Mouse (Mus musculus) stomach, postnatal 0 days (tissue): ENCODE measurements around the gene B230104I21Rik. TPM values are rescaled to one million over a fixed set of nuclear protein-coding genes. Genes with fewer than 3 reads are reported as not detected.

Experiments
- ATAC-seq: fragments of 200-750 bp; cut with Nextera tagmentation; 2 replicates; pipeline ENCODE4 v1.8.0; 2017; ENCODE audit not compliant: low FRiP score, low TSS enrichment
- DNase-seq: peaks from one replicate; pipeline ENCODE4 v3.0.0-alpha.2; 2016; ENCODE audit warnings: low spot score
- H3K27ac ChIP-seq: fragments of 300-500 bp; sonication (generic); replicated peaks from 2 replicates; pipeline ENCODE4 v1.5.1; 2014; ENCODE audit warnings: mild to moderate bottlenecking, control low read depth
- H3K27me3 ChIP-seq: fragments of 300-500 bp; sonication (generic); 2 replicates; pipeline ENCODE4 v1.6.1; 2014; ENCODE audit warnings: low read length; ENCODE audit not compliant: control insufficient read depth, insufficient read depth
- H3K36me3 ChIP-seq: fragments of 300-500 bp; sonication (generic); 2 replicates; pipeline ENCODE4 v1.6.1; 2014; ENCODE audit warnings: low read length, mixed read lengths; ENCODE audit not compliant: control insufficient read depth, insufficient read depth
- H3K4me1 ChIP-seq: fragments of 300-500 bp; sonication (generic); replicated peaks from 2 replicates; pipeline ENCODE4 v1.6.1; 2014; ENCODE audit warnings: antibody characterized with exemption; ENCODE audit not compliant: control insufficient read depth, insufficient read depth
- H3K4me2 ChIP-seq: fragments of 300-500 bp; sonication (generic); replicated peaks from 2 replicates; pipeline ENCODE4 v1.6.1; 2014; ENCODE audit warnings: low read depth, mild to moderate bottlenecking, control low read depth, moderate library complexity
- H3K4me3 ChIP-seq: fragments of 300-500 bp; sonication (generic); 2 replicates; pipeline ENCODE4 v1.5.1; 2014; ENCODE audit warnings: low read depth, low read length, control low read depth
- H3K9ac ChIP-seq: fragments of 300-500 bp; sonication (generic); 2 replicates; pipeline ENCODE4 v1.6.1; 2014; ENCODE audit warnings: mild to moderate bottlenecking, low read length, control low read depth, mixed read lengths
- H3K9me3 ChIP-seq: fragments of 300-500 bp; sonication (generic); 2 replicates; pipeline ENCODE4 v1.6.1; 2016; ENCODE audit warnings: low read length; ENCODE audit not compliant: control insufficient read depth
- CTCF ChIP-seq: IDR thresholded peaks from 2 replicates; pipeline ENCODE4 v1.5.1; 2016; ENCODE audit warnings: antibody characterized with exemption, low read depth, mild to moderate bottlenecking, moderate library complexity
- EP300 ChIP-seq: optimal IDR thresholded peaks from 2 replicates; pipeline ENCODE3; 2016; ENCODE audit warnings: antibody characterized with exemption
- WGBS: fragments of 180-500 bp; shearing (Covaris S2); extraction: QIAGEN DNeasy Blood & Tissue Kit; methylation state at CpG from one replicate; pipeline ENCODE4 v1.1.7; 2014; 5-methylcytosine and 5-hydroxymethylcytosine counted together
- polyA plus RNA-seq: library from polyadenylated mRNA; unstranded; fragments of >200 nt; fragmentation: Nextera tagmentation; extraction: Ambion mirVana; gene quantifications from 2 replicates; pipeline ENCODE4 v1.2.1, GENCODE M21; 2015

The B230104I21Rik gene
- not detected in 2 replicates for polyA plus RNA-seq

DNA sequence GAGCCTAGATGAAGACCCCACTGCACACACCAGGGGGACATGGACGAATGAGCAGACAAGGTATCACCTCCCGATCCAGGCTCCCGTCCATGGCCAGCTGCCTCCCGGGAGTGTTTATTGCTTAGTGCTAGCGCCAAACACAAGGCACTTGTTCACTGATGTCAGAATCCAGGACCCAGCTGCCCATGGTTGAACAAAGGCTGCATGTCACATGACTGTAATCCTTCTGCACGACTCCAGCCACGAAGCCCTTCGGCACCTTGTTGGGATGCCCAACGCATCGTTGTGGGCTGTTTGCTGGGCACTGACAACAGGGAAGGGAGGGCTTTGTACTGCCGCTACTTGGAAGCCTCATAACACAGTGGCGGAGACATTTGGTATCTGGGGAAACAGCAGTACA is at the start of gene B230104I21Rik:
Gene B230104I21Rik, plus strand, starts transcription at position 367 of the 400 bp plus-strand sequence.
- peak within 1 kb of the TSS; percentile 17 for H3K4me3 ChIP-seq
- no peak for TF ChIP-seq CTCF
- TF ChIP-seq EP300: no peak
- no peak for DNase-seq
- peak within 1 kb of the TSS; percentile 31 for H3K4me2 ChIP-seq
- H3K27ac ChIP-seq: no peak within 1 kb of the TSS
- 0 out of 2 replicates have a peak within 1 kb of the TSS, but pooled peaks have one; percentile 18 for H3K9ac ChIP-seq
- no peaks in the 10 kb centered on the region for H3K27me3 ChIP-seq
- ATAC-seq: no peak
- 72% methylated on average over 12 of the region's 12 CpGs for WGBS
- H3K4me1 ChIP-seq: no peaks in the 10 kb centered on the region
- H3K36me3 ChIP-seq: no peaks in the 10 kb centered on the region
- no peaks in the 10 kb centered on the region for H3K9me3 ChIP-seq

DNA sequence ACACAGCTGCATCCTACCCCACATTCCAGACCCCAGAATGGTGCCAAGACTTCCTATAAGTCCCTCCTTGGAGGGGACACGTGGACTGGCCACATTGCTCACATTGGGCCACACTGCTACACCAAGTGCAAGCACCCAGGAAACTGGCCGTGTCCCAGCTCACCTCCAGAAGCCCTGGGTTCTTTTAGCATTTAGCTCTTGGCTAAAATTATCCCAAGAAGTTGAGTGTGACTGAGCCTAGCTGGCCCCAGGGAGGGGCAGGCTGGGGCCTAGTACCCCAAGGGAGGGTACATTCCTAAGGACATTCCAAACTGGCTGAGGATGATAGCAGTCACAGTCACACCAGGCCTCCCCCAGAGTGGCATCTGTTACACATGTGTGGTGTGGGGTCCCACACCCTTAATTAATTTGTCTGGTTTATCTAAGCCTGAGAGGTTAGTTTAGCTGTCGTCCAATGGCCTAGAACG is 42.2 kb upstream of the B230104I21Rik start:
- Histone ChIP-seq H3K9ac (no peak overlapping the region), H3K4me1 (no peaks in the 10 kb centered on the region; the same call in 1 of the 2 replicates), H3K9me3 (no peaks in the 10 kb centered on the region), H3K27ac (peak overlapping the region; percentile 53), H3K4me2 (no peak overlapping the region), H3K27me3 (no peaks in the 10 kb centered on the region), H3K36me3 (peaks cover 2% of the 10 kb centered on the region; the same call in 1 of the 2 replicates), H3K4me3 (no peak overlapping the region)
- ATAC-seq (peak; percentile 33; the same call in 1 of the 2 replicates), DNase-seq (peak; percentile 37)
- TF ChIP-seq EP300 (no peak), CTCF (no peak)
- 25% methylated on average over 4 of the region's 4 CpGs for WGBS

DNA sequence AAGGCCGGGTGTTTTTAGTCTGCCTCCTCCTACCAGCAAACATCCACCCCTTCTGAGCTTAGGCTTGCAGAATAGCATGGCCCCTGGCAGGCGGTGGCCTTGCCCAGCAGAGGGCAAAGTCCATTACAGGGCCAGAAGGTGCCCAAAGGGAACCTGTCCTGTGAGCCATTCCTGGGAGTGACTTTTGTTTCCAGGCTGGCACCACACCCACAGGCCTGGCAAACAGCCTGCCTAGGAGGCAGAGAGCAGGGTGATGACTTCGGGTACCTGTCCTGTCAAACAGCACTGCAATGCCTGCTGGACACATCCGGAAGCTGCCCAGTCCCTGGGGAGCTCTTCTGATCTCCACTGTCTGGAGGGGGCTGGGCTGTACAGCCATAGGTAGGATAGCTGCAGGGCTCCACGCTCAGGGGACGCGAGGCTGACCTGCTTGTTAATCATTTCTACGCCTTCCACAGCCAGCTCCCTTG is 41.6 kb upstream of the B230104I21Rik start:
- Histone ChIP-seq H3K27ac (peak overlapping the region; percentile 58), H3K9me3 (no peaks in the 10 kb centered on the region), H3K36me3 (peaks cover 2% of the 10 kb centered on the region; the same call in 1 of the 2 replicates), H3K4me1 (no peaks in the 10 kb centered on the region; the same call in 1 of the 2 replicates), H3K27me3 (no peaks in the 10 kb centered on the region), H3K9ac (no peak overlapping the region), H3K4me2 (no peak overlapping the region), H3K4me3 (no peak overlapping the region)
- ATAC-seq: peak; percentile 94
- 31% methylated on average over 8 of the region's 8 CpGs for WGBS
- peak; percentile 92 for DNase-seq
- TF ChIP-seq EP300 (no peak), CTCF (peak; percentile 22)

- DNase-seq: peak; percentile 67
- no peak overlapping the region for H3K4me3 ChIP-seq
Measured at GRCm38 (mm10) chr4:154297761-154298160, 38.2 kb upstream of the B230104I21Rik start.

DNA sequence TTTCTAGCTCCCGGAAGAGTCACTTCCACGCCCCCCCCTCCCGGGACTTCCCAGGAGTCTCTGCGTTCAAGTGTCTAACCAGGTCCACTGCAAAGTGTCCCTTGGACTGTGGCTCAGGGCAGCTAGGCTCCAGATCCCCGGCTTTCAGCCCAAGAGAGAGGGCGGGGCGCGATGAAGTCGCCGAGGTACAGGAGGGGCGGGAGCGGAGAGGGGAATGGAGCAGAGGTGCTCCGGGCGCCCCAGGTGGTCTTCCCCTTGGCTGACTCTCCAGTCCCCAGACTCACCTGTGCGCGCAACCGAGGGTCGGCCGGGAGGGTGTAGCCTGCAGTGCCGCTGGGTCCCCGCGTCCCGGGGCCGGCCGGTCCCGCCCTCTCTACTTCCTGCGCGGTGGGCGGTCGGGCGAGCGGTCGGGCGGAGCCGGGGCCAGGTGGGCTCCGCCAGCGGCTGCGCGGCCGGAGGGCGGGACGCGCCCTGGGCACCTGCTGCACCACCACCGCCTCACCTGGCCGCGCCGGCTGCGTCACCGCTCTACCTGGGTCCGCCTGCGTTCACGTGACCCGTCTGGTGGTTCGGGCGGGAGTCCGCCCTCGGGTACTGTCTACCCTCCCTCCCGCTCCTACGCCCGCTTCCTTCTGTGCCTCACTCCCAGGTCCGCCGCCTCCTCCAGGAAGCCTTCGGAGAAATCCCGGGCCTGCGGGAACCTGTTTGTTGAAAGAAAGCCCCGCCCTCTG is 36.2 kb upstream of the B230104I21Rik start:
- no peaks in the 10 kb centered on the region for H3K9me3 ChIP-seq
- under 1% methylated on average over 63 of the region's 66 CpGs for WGBS
- TF ChIP-seq CTCF: no peak
- TF ChIP-seq EP300: no peak
- H3K27ac ChIP-seq: peak overlapping the region; percentile 86
- H3K4me2 ChIP-seq: peak overlapping the region; percentile 64
- 0 out of 2 replicates have a peak, but pooled peaks cover 2% of the 10 kb centered on the region for H3K4me1 ChIP-seq
- H3K36me3 ChIP-seq: no peaks in the 10 kb centered on the region
- ATAC-seq (peak; percentile 92), DNase-seq (peak; percentile 96)
- no peaks in the 10 kb centered on the region for H3K27me3 ChIP-seq
- H3K4me3 ChIP-seq: peak overlapping the region; percentile 51
- peak overlapping the region; percentile 54 for H3K9ac ChIP-seq

More at GRCm38 (mm10) chr4:154297761-154298160, 38.2 kb upstream of the B230104I21Rik start:
- Histone ChIP-seq H3K27ac (peak overlapping the region; percentile 56), H3K36me3 (no peaks in the 10 kb centered on the region), H3K4me1 (peaks cover 2% of the 10 kb centered on the region; the same call in 1 of the 2 replicates), H3K4me2 (peak overlapping the region; percentile 41), H3K9me3 (no peaks in the 10 kb centered on the region), H3K27me3 (no peaks in the 10 kb centered on the region), H3K9ac (no peak overlapping the region)
- WGBS: 26% methylated on average over 9 of the region's 9 CpGs
- peak; percentile 5; the same call in 1 of the 2 replicates for ATAC-seq
- no peak for TF ChIP-seq EP300
- TF ChIP-seq CTCF: no peak
